Mouse (Mus musculus) kidney, adult 11 months (tissue): Measurements from ENCODE around the gene Cdkl3.

ENCODE experiments used
- DNase-seq: peaks from one replicate; pipeline ENCODE4 v3.0.0; 2022

The Cdkl3 gene

DNA sequence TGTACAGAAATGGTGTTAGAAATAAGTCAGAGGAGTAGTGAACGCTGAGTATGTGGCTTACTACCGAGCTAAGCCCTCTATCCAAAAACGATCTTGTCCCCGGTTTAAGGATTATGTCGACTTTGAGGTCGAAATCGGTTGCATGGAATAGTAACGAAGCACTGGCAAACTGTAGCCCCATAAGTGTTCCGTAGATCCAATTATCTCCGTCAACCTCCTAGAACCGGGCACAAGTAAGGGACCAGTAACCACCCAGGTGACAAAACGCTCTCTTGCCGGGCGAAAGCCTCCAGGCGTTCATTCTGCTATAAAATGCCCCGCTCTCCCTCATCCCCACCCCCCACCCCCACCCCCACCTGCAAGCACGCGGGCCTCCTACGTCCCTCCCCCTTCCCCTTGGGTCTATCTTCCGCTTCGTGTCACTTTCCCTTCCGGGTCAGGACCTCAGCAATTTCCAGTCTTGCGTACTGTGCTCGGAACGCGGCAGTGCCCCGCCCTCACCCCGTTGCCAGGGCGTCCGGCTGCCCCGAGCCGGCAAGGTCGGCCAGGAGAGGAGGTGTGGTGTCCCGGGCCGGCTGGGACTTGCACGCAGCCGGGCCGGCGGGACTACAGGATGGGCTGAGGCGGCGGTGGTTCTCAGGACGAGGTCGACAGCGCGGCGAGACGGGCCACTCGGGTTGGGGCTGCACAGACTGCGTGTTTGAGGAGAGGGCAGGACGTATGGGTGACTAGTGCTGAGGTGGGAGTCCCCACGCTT, at the start of gene Cdkl3:
Gene Cdkl3, plus strand, starts transcription at position 450 of the 757 bp plus-strand sequence.
- DNase-seq, result peak; percentile 96

DNA sequence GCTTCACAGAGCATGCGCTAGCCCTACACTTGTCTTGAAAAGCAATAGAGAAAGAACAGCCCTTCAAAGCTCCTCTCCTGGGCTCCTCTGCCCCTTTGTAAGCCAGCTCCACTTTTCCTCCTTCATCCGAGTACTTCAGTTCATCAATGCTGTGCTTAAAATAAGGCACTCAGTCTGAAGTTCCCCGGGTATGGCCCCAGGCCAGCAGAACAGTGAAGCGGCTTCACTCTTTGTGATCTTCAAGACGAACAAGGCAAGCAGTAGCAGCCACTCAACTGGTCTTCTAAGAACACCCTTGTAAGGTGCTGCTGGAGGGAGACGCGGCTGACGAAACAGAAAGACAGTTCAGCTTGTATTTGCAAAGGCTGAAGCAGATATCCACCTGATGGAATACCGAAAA, 47.9 kb upstream of the Cdkl3 start:
- no peak for DNase-seq

DNA sequence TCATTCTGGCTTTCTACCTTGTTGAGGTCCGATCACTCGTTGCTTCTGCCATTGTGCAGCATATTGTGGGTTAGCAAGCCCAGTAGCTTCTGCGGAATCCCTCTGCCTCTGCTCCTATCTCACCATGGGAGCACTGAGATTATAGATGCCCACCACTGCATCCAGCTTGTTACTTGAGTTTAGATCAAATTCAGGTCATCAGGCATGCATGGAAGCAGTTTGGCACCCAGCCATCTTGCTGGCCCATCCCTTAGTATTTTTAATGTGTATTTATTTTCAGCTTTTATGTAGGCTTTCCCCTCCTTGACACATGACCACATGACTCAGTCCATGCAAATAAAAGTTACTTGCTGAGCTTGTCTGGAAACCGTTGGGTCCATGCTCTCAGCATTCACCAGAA, 46.3 kb upstream of the Cdkl3 start:
- DNase-seq, result no peak

DNA sequence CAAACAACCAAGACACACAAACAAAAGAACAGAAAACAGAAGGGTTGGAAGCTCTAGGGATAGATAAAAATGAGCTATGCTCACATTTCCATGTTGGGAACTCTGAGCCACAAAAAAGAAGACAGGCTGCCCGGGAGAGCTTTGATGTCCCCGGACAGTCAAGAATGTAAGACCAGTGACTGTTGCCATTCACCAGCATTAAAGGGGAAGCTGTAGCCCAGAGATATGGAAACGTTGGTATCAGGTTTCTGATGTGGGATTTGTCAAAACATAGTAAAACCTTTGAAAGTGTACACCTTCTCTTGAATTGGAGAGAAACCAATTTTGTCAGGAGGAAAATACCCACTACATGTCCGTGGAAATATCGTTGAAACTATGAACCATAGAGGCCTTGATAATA, 44.5 kb upstream of the Cdkl3 start:
- no peak for DNase-seq

DNA sequence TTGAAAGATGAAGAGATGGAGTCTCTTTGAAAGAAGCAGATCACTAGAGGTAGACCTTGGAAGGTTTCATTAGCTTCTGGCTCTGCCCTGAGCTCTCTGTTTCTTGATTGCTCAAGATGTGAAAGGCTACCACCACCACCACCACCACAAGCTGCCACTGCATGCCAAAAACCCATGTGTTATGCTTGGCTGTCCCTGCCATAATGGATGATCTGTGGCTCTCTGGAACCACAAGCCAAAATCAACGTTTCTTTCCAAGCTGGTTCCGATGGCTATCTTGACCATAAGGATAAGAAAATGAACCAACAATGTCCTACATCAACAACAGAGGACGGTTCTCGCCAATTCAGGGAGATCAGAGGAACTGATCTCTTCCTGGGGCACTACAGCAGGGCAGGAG, 44.0 kb upstream of the Cdkl3 start:
- no peak for DNase-seq

DNA sequence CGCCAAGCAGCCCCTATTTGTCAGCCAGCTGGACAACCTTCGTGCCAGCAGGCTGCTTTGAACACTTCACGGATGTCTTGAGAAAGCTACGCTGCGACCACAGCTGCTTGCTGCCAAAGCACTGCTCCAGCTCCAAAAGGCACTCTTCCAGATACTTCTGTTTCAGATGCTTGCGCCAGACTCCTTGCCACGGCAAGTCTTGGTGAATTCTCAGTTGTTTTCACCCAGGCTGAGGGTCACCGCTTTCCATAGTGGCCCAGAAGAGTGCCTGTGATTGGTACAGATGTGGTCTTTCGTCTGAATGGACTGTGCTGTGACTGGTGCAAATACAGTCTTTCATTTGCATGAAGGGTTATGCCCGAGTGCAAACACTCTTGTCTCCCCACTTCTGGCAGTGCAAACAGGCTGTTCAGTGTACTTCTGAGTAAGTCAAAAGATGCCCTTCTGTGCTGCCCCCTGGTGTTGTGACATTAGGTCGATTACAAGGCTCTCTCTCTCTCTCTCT, 43.0 kb upstream of the Cdkl3 start:
- no peak for DNase-seq

DNA sequence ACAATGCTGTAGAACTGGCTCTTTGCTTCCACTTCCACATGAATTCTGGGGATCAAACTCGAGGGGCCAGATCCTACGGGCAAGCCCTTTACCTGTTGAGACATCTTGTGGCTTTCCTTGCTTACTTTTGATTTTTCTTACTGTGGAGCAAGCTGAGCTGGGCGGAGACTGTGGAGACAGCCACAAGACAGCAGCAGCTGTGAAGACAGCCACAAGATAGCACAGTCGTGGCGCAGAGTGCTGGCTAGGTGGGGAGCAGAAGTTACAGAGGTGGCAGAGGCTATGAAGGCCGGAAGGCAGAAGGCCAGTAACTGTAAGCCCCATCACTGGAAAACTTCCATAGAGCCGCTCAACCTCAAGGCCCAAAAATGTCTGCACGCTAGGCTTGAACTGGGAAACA, 42.3 kb upstream of the Cdkl3 start:
- no peak for DNase-seq

DNA sequence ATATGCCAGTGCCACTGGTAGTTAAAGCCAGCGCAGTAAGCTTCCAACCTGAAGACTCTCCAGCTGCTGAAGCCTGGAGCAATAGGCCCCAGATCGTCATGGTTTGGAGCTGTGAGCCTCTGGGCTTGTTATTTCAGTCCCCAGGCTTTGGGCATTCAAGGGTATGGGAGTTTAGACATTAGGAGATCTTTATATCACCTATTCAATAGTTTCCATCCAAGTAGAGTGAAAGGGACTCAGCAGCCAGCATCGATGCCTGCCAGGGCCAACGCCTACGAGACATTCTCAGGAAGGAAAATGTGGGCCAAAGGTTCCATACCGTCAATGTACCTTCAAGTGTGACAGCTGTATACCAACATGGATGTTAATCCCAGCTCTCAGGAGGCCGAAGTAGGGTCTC, 41.7 kb upstream of the Cdkl3 start:
- no peak for DNase-seq

DNA sequence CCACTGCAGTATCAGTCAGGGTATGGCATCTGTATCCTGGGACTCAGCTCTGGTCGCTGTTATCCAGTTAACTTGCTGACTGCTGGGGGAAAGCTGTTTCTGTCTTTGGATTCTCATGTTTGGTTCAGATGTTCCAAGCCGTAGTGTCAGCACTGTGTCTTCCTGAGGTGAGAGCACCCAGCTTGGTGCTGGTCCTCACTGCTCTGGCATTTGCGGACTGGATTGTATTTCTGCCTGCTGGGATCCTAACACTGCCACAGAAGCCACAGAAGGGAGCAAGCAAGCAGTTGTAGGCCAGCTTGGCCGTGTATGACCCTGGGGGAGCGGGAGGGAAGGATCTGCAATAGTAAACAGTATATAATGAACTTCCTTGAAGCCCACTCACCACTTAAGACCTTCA, 37.4 kb upstream of the Cdkl3 start:
- DNase-seq, result no peak

DNA sequence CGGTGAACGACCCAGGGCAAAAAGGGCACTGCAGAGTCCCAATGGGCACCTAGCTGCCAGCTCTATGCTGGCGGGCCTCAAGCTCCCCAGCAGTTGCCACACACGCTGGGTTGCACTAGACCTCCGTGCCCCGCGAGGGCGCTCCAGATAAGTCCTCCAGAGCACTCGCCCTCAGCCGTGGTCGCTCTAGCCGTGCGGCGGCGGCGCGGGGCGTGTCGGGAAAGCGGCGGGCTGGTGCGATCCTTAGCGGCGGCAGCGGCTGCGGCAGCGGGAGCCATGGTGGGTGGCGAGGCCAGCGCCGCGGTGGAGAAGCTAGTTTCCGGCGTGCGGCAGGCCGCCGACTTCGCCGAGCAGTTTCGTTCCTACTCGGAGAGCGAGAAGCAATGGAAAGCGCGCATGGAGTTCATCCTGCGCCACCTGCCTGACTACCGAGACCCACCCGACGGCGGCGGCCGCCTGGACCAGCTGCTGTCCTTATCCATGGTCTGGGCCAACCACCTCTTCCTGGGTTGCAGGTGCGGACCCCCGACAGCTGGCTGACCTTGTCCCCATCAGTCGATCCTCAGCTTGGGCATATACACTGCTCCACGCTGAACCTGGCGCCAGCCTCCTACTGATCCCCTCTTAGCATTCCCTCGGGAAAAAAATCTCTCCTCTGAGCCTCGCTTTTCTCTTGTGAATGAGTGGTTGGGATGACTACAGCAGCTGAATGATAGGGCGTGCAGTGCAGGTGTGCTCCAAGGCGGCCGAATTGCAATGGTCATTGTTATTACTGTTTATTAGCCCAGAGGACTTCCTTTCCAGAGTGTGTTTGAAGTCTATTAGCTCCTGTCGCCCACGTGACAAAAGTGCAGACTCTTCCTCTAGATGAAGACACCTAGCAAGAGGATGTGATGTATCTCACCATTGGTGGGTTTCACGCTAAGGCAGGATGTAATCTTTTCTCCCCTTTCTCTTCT, 36.3 kb upstream of the Cdkl3 start, which contains the start of gene Cdkn2aipnl:
Gene Cdkn2aipnl, plus strand, starts transcription at position 219 of the 959 bp plus-strand sequence.
- peak; percentile 91 for DNase-seq

DNA sequence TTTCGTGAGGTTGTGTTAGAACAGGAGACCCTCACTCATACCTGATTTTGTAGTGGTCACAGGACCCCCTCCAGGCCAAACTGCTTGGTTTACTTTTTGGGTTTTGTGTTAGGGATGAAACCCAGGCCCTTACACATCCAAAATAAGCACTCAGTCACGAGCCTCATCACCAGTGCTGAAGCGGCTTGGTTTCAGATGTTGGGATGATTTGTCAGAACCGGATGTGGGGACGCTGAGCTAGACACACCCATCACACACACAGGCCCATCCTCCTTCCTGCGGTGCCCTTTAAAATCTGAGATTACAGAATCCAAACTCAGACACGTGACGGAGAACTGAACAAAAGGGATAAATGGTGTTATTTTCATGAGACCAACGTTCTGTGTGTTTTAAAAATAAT, 35.1 kb upstream of the Cdkl3 start:
- DNase-seq, result no peak

DNA sequence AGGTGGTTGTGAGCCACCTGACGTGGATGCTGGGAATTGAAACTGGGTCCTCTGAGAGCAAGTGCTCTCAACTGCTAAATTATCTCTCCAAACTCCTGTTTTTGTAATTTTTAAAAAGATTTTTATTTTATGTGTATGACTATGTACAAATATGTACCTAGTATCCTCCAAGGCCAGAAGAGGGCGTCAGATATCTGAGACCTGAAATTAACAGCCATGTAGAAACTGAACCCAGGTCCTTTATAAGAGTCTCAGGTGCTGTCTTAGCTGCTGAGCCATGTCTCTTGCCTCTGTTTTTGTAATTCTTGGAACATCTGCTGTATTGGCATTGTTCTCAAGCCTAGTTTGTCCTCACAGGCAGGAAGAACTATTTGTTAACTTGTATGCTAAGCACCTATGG, 34.5 kb upstream of the Cdkl3 start:
- DNase-seq, result no peak

DNA sequence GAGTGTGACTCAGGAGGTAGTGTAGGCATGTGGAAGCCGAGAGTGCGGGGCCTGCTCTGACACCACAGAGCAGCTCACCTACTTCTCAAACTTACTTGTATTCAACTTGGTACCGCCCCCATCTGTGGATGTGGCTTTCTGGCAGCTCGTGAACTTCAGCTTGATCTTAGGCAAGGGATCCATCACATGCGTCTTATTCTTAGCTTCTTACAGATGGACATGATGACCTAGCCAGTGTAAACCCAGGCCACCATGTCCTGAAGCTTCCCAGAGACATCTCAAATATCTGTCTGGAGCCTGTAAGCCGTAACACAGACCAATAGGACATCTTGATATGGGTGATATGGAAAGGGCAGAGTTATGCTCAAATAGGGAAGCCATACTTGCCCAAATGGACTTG, 32.4 kb upstream of the Cdkl3 start:
- DNase-seq, result no peak

DNA sequence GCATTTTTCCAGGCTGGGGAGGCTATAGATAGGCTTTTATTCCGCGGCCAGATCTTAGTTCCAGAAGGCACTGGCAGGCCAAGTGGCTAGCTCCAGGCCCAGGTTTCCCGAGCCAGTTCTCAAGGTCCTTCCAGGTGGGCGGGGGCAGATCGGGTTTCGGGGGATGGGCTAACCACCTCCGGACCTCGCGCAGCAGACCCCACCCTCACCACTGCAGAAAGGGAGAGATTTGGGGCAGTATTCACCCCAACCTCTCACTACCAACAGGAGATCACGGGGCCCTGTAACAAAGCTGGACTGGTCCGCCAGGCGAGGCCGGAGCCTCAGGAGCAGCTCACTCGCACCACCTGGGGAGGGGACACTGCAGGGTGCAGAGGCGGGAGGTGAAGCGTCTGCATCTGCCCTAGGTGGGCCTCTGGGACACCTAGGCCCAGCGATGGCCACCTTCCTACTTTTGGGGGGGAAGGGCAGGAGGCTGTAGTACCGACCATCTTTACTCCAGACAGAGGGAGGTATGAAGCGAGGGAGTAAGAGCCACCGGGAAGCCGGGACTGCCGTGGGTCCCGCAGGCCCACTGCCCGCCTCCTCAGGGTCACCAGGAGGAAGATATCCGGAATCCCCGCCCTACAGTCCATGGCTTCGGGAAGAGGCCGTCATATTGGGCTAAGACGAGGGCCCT, 4.3 kb upstream of the Cdkl3 start:
- peak; percentile 74 for DNase-seq

DNA sequence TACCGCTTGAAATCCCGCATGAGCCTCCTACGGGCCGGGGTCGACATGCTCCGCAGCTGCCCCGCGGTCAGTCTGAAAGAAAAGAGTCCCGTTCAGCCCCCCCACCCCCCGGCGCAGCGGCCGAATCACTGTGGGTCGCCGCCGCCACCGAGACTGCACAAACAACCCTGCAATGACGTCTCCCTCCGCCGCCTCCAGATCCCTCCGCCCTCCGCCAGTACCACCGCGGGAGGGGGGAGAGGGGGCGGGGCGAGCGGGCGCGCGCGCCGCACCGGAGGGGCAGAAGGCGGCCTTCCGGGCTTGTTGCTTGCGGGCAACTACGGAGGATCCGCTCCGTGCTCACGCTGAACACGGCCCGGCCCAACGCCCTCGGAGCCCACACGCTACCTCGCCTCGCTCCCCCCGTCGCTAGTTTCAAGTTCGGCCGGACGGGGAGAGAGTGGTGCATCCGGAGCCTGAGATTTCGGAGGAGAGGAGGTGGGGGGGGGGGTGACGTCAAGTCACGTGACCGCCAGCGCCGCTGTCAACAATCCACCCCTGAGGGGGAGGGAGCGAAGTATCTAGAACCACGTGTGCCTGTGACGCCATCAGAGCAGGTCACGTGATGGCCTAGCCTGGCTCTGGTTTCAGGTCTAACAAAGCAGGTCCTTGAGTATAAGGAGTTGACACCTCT, 3.6 kb upstream of the Cdkl3 start, which contains the start of gene Ube2b:
Gene Ube2b, minus strand, starts transcription at position 473 of the 673 bp plus-strand sequence.
- DNase-seq, result peak; percentile 98

DNA sequence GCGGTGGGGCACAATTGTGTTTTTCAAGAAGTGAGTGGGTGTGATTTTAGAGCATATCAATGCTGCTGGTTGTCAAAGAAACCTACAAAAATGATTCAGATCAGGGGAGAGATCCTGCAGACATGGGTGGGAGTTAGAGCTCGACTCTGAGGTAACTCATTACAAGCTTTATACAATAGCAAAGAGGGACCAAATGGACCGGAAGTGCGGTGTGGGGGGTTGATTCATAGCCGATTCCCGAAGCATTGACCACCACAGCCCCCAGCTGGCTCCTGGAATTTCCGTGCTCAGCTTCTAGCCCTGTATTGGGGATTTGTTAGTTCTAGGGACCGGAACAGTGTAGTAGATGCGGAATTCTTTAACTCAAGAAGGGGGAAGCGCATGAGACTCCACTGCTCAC, 2.7 kb upstream of the Cdkl3 start:
- peak; percentile 17 for DNase-seq

DNA sequence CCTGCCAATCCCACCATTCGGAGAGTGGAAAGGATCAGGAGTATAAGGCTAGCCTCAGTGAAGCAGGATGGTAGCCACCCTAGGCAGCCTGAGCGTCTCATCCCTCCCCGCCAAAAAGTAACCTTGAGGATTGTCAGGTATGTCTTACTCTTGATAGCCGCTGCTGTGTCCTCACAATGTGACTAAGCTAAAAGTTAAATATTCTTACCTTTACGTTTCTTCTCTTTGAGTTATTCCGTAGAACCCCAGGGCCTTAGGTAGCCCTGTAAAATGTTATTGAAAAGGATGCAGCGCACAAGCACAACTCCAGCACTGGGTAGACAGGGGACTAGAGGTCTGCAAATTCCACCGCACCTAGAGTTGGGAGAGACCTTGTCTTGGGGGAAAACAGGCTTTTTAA, 2.2 kb upstream of the Cdkl3 start:
- no peak for DNase-seq

DNA sequence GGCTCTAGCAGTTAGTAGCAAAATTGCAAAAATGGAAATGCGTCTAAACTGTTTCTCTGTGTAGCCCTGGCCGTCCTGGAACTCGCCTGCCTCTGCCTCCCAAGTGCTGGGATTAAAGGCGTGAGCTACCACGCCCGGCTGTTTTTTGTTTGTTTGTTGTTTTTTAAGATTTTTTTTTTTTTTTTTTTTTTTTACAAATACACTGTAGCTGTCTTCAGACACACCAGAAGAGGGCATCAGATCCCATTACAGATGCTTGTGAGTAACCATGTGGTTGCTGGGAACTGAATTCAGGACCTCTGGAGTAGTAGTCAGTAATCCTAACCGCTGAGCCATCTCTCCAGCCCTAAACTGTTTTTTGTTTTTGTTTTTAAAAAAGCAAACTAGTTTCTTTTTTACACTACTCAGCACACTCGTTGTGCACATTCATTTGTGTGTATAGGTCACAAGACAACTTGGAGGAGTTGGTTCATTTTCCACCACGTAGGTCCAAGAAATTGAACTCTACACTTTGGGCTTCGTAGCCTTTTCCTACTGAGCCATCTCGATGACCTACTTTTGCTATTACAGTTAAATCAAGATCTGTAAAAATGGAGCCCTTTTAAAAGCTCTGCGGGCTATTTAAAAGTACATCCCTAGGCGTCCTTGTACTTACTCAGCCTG, 1.0 kb upstream of the Cdkl3 start:
- no peak for DNase-seq

DNA sequence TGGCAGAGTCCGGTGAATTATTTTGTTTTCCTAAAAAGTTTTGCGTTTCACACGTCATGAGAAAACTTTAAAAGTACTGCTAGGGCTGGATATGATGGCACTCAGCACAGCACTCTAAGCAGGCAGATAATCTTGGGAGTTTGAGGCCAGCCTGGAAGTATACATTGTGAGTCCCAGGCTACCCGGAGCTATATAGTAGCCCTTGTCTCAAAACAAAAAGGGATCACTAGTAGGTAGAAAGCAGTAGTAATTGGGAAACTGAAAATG, 583 bp upstream of the Cdkl3 start:
- no peak for DNase-seq

DNA sequence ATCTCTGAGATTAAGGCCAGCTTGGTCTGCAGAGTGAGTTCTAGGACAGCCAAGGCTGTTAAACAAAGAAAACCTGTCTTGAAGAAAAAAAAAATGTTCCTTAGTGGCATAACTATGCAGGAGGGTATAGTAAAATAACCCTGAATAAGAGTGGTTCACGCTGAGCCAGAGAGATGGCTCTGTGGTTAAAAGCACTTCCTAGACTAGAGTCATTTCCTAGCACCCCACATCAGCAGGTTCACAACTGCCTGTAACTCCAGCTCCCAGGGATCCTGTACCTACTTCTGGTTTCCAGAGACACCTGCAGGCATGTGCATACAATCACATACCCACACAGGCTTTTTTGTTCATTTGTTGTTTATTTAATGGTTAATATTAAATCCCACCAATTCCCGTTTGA, 1.6 kb downstream of the Cdkl3 start:
- DNase-seq, result no peak

DNA sequence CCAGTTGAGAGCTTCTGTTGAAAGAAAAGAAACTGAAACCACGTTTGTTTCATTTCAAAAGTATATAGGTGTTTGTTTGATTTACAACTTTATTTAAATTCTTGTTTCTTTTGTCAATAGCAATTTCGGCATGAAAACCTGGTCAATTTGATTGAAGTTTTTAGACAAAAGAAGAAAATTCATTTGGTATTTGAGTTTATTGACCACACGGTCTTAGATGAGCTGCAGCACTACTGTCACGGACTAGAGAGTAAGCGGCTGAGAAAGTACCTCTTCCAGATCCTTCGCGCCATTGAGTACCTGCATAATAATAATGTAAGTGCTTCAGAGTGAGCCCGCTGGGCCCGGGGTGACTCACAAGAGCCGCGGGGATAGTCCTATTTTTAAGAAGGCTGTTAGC, 7.0 kb downstream of the Cdkl3 start:
- DNase-seq, result no peak

DNA sequence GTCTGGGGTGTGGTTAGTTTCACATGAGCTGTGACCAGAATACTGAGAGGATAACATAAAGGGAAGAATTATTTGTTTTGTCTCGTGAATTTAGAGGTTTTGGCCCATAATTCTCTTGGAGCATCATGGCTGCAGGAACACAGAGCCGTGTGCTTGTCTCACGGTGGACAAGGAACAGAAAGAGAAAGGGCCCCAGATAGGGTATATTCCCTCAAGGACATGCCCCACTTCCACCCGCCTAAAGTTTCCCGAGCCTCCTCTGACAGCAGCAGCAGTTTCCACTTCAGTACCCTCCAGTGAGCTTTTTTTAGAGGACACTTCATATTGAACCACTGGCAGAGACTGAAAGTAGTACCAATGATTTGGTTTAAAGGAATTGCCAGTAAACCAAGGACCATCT, 7.5 kb downstream of the Cdkl3 start:
- DNase-seq, result no peak
